17 mouse cellular contexts compared by ENCODE assay signal in the genomic region with DNA sequence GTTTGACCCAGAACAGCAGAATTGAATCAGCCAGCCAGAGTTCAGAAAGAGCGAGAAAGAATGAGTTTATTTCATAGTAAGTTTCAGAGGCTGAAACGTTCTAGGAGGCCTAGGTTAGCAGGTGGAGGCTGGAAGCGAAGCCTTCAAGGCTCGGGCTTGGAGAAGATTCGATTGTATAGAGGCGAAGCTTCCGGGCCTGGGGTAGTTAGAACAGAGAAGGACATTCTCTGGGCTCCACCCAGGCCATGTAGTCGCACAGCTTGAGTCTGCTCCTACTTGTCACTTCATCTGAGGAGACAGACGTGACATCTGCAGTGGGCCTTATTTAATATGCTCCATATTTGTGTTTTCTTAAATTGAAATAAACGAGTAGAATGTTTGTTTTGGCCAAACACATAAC.
"Had no signal": no experiment of that assay in that cellular context is flagged by ENCODE, and none has a peak within 500 bp of the region (broad histone marks: within the 10 kb centered on the region; RNA-seq: fewer than 3 reads in every experiment).

No protein-coding gene starts in this region.

- H3K4me2 ChIP-seq: liver, embryonic 13.5 days had no signal

- H3K4me1 ChIP-seq: liver, embryonic 13.5 days had no signal

- H3K27me3 ChIP-seq: liver, embryonic 13.5 days had no signal

- H3K4me3 ChIP-seq: layer of hippocampus, adult 2 months; liver, embryonic 13.5 days had no signal

- H3K27ac ChIP-seq: kidney, postnatal 0 days; layer of hippocampus, adult 2 months; liver, embryonic 13.5 days had no signal

- H3K9ac ChIP-seq: liver, embryonic 13.5 days had no signal

- DNase-seq: kidney, adult 2 months; kidney, postnatal 25 days; layer of hippocampus, adult 9-11 months; left cerebral cortex, postnatal 4 days; liver, embryonic 13.5 days; lung, adult 2 months; lung, postnatal 14 days; lung, postnatal 4 days; midbrain, embryonic 14.5 days; right cerebral cortex, adult 18-20 months; right cerebral cortex, postnatal 25 days; thymus, adult 2 months; thymus, postnatal 14 days; thymus, postnatal 4 days had no signal

- H3K9me3 ChIP-seq: liver, embryonic 13.5 days had no signal

- ATAC-seq: intestine, postnatal 0 days had no signal
